Mouse (Mus musculus) liver, embryonic 14.5 days (tissue): ENCODE results near the gene Gm28051.

ENCODE experiments used
- CTCF ChIP-seq: IDR thresholded peaks from 2 replicates; pipeline ENCODE4 v1.5.1; 2016; ENCODE audit warnings: antibody characterized with exemption, low read depth, control low read depth
- EP300 ChIP-seq: IDR thresholded peaks from 2 replicates; pipeline ENCODE4 v1.6.1; 2016; ENCODE audit warnings: antibody characterized with exemption, low read depth

DNA sequence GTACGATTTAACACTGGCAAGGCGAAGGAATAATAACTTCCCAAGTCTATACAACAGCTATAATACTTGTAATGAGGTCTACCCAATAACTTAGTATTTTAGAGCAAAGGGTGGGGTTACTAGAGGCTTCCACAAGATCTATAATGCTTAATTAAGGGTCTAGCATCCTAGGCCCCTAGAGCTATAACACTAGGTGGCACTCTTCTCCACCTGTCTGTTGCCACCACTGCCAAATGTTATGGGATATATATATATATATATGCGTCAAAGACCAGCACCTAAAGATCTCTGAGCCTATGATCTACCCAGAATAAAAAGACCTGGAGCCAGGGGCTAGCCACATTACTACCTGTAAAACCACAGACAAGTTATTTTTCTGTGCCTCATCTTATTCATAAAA is 17.3 kb downstream of the Gm28051 start:
- TF ChIP-seq CTCF = peak; percentile 47; the same call in 1 of the 2 replicates
- no peak for TF ChIP-seq EP300
